Comparison of ENCODE assay signal across 8 mouse cellular contexts in the genomic region with DNA sequence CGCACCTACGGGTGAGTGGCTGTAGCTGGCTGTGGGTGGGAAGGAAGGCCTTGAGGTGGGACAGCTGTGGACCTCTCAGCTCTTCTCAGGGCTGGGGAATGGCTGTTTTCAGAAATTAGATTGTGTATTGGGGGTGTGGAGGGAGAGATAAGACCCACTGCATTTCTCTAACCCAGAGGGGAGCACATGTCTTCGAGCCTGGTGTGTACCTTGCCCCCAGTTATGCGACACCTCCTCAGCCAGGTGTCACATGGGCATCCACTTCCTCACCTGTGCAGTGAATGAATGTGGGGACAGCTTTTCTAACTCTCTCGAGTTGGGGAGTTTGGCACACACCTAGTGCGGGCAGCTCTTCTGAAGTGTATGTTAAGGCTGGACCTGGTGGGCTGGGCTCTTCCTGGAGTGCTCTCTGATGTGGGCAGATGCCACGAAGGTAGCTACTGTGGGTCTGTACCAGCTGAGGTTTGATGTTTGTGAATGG. TPM values are rescaled to one million over a fixed set of nuclear protein-coding genes. Genes with fewer than 3 reads are reported as not detected.
DNase-seq lines count a peak whose midpoint lies in the region; ATAC-seq and TF ChIP-seq lines count a peak whose summit lies in the region.

No protein-coding gene starts in this region.

- peak overlapping the region; percentile 75 for H3K4me2 ChIP-seq in kidney, postnatal 0 days (ENCODE audit: low read length)
- H3K4me2 ChIP-seq in embryonic facial prominence, embryonic 14.5 days (ENCODE audit: low read depth, low read length) = peak overlapping the region; percentile 88
- peak overlapping the region; percentile 96 for H3K4me2 ChIP-seq in intestine, postnatal 0 days (replicated peaks; ENCODE audit: low read depth)
- H3K4me2 ChIP-seq in neural tube, embryonic 13.5 days = peak overlapping the region; percentile 94

- H3K9me3 ChIP-seq in kidney, postnatal 0 days (replicated peaks; ENCODE audit: low read length) = no peaks in the 10 kb centered on the region
- no peaks in the 10 kb centered on the region for H3K9me3 ChIP-seq in embryonic facial prominence, embryonic 14.5 days (ENCODE audit: control insufficient read depth, low read length)
- H3K9me3 ChIP-seq in intestine, postnatal 0 days (ENCODE audit: control insufficient read depth) = no peaks in the 10 kb centered on the region
- H3K9me3 ChIP-seq in neural tube, embryonic 13.5 days = no peaks in the 10 kb centered on the region

- H3K4me1 ChIP-seq in kidney, postnatal 0 days (replicated peaks; ENCODE audit: insufficient read depth, low read length) = peaks cover 35% of the 10 kb centered on the region
- H3K4me1 ChIP-seq in embryonic facial prominence, embryonic 14.5 days (ENCODE audit: control insufficient read depth, insufficient read depth, low read length) = peaks cover 33% of the 10 kb centered on the region
- H3K4me1 ChIP-seq in intestine, postnatal 0 days (replicated peaks; ENCODE audit: control insufficient read depth, insufficient read depth, low read length) = peaks cover 20% of the 10 kb centered on the region
- H3K4me1 ChIP-seq in neural tube, embryonic 13.5 days (replicated peaks) = peaks cover 81% of the 10 kb centered on the region

- DNase-seq in kidney, postnatal 0 days (ENCODE audit: low spot score) = no peak
- DNase-seq in kidney, postnatal 36 days = no peak
- no peak for DNase-seq in embryonic facial prominence, embryonic 14.5 days (ENCODE audit: low spot score)
- DNase-seq in frontal cortex, postnatal 10 days (ENCODE audit: low spot score in 2 of 2) = no peak
- DNase-seq in left cerebral cortex, adult 11 months (ENCODE audit: low spot score) = no peak
- DNase-seq in right cerebral cortex, postnatal 4 days = no peak

- no peak overlapping the region for H3K9ac ChIP-seq in kidney, postnatal 0 days (ENCODE audit: low read depth, low read length)
- peak overlapping the region; percentile 72; the same call in 1 of the 2 replicates for H3K9ac ChIP-seq in embryonic facial prominence, embryonic 14.5 days (ENCODE audit: low read depth, low read length)
- H3K9ac ChIP-seq in intestine, postnatal 0 days (ENCODE audit: low read depth, low read length) = peak overlapping the region; percentile 62
- H3K9ac ChIP-seq in neural tube, embryonic 13.5 days = peak overlapping the region; percentile 84

- no peak for ATAC-seq in kidney, postnatal 0 days (replicated peaks; ENCODE audit: low FRiP score, low read depth)
- no peak for ATAC-seq in embryonic facial prominence, embryonic 14.5 days (ENCODE audit: low read depth)
- peak; percentile 49 for ATAC-seq in intestine, postnatal 0 days
- no peak for ATAC-seq in neural tube, embryonic 13.5 days (ENCODE audit: low read depth)

- peak overlapping the region; percentile 79; the same call in 1 of the 2 replicates for H3K4me3 ChIP-seq in kidney, postnatal 0 days (replicated peaks; ENCODE audit: low read depth, low read length)
- peak overlapping the region; percentile 80 for H3K4me3 ChIP-seq in embryonic facial prominence, embryonic 14.5 days (ENCODE audit: low read depth, low read length)
- peak overlapping the region; percentile 78 for H3K4me3 ChIP-seq in intestine, postnatal 0 days (ENCODE audit: low read depth, low read length)
- H3K4me3 ChIP-seq in neural tube, embryonic 13.5 days = peak overlapping the region; percentile 84

- 80% methylated on average over 7 of the region's 7 CpGs for WGBS in kidney, postnatal 0 days
- 83% methylated on average over 7 of the region's 7 CpGs for WGBS in embryonic facial prominence, embryonic 14.5 days
- WGBS in intestine, postnatal 0 days = 36% methylated on average over 7 of the region's 7 CpGs
- WGBS in neural tube, embryonic 13.5 days = 88% methylated on average over 7 of the region's 7 CpGs

- no peaks in the 10 kb centered on the region for H3K27me3 ChIP-seq in kidney, postnatal 0 days (ENCODE audit: insufficient read depth, low read length)
- peaks cover 10% of the 10 kb centered on the region; the same call in 1 of the 2 replicates for H3K27me3 ChIP-seq in embryonic facial prominence, embryonic 14.5 days (replicated peaks; ENCODE audit: control insufficient read depth, insufficient read depth, low read length)
- no peaks in the 10 kb centered on the region for H3K27me3 ChIP-seq in intestine, postnatal 0 days (replicated peaks; ENCODE audit: control insufficient read depth, insufficient read depth, low read length)
- peaks cover 25% of the 10 kb centered on the region for H3K27me3 ChIP-seq in neural tube, embryonic 13.5 days

- H3K36me3 ChIP-seq in kidney, postnatal 0 days (ENCODE audit: insufficient read depth, low read length) = 0 out of 2 replicates have a peak, but pooled peaks cover 2% of the 10 kb centered on the region
- no peaks in the 10 kb centered on the region for H3K36me3 ChIP-seq in embryonic facial prominence, embryonic 14.5 days (ENCODE audit: control insufficient read depth, insufficient read depth, low read length)
- H3K36me3 ChIP-seq in intestine, postnatal 0 days (ENCODE audit: control insufficient read depth, insufficient read depth) = peaks cover 12% of the 10 kb centered on the region; the same call in 1 of the 2 replicates
- H3K36me3 ChIP-seq in neural tube, embryonic 13.5 days = peaks cover 11% of the 10 kb centered on the region

- H3K27ac ChIP-seq in kidney, postnatal 0 days = no peak overlapping the region
- H3K27ac ChIP-seq in embryonic facial prominence, embryonic 14.5 days (replicated peaks; ENCODE audit: low read depth, low read length) = no peak overlapping the region
- peak overlapping the region; percentile 50 for H3K27ac ChIP-seq in intestine, postnatal 0 days (ENCODE audit: low read depth, low read length)
- H3K27ac ChIP-seq in neural tube, embryonic 13.5 days (replicated peaks) = no peak overlapping the region

- no peak for TF ChIP-seq CTCF in kidney, postnatal 0 days (IDR thresholded peaks at IDR 0.05; ENCODE audit: low read depth)
- TF ChIP-seq CTCF in intestine, postnatal 0 days (IDR thresholded peaks at IDR 0.05; ENCODE audit: low read depth) = no peak

RNA-seq across cellular contexts. Expression of gene Rbm38, which starts 3.1 kb away (rescaled TPM):
- 20.9 and 21.2 TPM in 2 replicates for polyA plus RNA-seq in kidney, postnatal 0 days (2015; fragmentation: Nextera tagmentation; extraction: Ambion mirVana)
- polyA plus RNA-seq in embryonic facial prominence, embryonic 14.5 days (2014; fragmentation: Nextera tagmentation; extraction: Ambion mirVana) = 40.4 and 48.1 TPM in 2 replicates
- polyA plus RNA-seq in intestine, postnatal 0 days (2015; fragmentation: Nextera tagmentation; extraction: Ambion mirVana) = 39.0 and 39.8 TPM in 2 replicates
- 18.3 and 21.5 TPM in 2 replicates for polyA plus RNA-seq in neural tube, embryonic 13.5 days (2015; fragmentation: Nextera tagmentation; extraction: Ambion mirVana)

RNA-seq across cellular contexts. Expression of gene Rae1, which starts 23.5 kb away (rescaled TPM):
- polyA plus RNA-seq in kidney, postnatal 0 days (2015; fragmentation: Nextera tagmentation; extraction: Ambion mirVana) = 117 and 124 TPM in 2 replicates
- 110 and 120 TPM in 2 replicates for polyA plus RNA-seq in embryonic facial prominence, embryonic 14.5 days (2014; fragmentation: Nextera tagmentation; extraction: Ambion mirVana)
- 62.8 and 63.5 TPM in 2 replicates for polyA plus RNA-seq in intestine, postnatal 0 days (2015; fragmentation: Nextera tagmentation; extraction: Ambion mirVana)
- 106 and 110 TPM in 2 replicates for polyA plus RNA-seq in neural tube, embryonic 13.5 days (2015; fragmentation: Nextera tagmentation; extraction: Ambion mirVana)

RNA-seq across cellular contexts. Expression of gene Spo11, which starts 45.9 kb away (rescaled TPM):
- 0.10 and 0.11 TPM in 2 replicates for polyA plus RNA-seq in kidney, postnatal 0 days (2015; fragmentation: Nextera tagmentation; extraction: Ambion mirVana)
- 1.8 and 3.1 TPM in 2 replicates for polyA plus RNA-seq in embryonic facial prominence, embryonic 14.5 days (2014; fragmentation: Nextera tagmentation; extraction: Ambion mirVana)
- polyA plus RNA-seq in intestine, postnatal 0 days (2015; fragmentation: Nextera tagmentation; extraction: Ambion mirVana) = 0.04 TPM in 1 of 2 replicates, not detected in the other
- polyA plus RNA-seq in neural tube, embryonic 13.5 days (2015; fragmentation: Nextera tagmentation; extraction: Ambion mirVana) = 0.43 and 0.48 TPM in 2 replicates
